Mouse (Mus musculus) heart, adult 9 months (tissue): Measurements from ENCODE around the gene Plcb1.
"Not testable (repeated sequence)": the region's sequence is repeated elsewhere in the genome, so short reads cannot be mapped to it uniquely, and the experiment has no call there.

ENCODE experiments used
- DNase-seq, 2 experiments: peaks; one replicate each; pipeline ENCODE4 v3.0.0; 2022; ENCODE audit warnings: low spot score in 2 of 2

Plcb1 gene

DNA sequence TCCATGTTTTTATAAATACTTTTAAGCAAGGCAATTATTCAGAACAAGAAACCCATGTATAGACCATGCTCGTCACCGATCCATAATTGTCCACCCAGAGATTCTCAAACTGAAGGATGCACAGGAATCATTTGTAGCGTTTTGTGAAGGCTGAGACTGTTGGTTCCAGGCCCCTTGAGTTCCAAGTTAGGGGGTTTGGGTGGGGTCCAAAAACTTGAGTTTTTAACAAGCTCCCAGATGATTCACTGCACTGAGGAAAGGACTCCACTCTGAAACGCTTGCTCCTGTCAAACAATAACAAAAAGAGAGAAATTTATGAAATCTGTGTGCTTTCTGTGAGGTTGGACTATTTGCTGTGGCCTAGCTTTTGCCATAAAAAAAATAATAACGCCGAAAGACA lies 186.5 kb downstream of the Plcb1 start:
- no peak for DNase-seq

DNA sequence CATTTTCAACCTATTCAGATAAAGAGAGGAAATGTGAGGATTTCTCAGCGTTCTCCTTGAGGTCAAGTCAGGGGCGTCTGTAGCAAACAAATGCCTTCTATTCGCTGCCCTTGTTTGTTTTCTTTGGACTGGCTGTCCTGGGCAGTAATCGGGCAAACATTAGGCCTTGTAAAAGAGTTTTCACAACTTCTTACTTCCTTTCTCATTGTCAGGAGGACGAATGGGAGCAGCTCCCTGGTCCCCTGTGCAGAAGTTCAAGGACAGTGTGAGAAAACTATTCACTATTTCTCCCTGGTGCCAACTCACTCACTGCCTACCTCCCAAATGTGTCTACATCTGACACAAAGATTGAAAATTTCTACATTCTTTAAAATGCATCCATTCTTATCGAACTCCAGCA lies 188.8 kb downstream of the Plcb1 start:
- no peak for DNase-seq

DNA sequence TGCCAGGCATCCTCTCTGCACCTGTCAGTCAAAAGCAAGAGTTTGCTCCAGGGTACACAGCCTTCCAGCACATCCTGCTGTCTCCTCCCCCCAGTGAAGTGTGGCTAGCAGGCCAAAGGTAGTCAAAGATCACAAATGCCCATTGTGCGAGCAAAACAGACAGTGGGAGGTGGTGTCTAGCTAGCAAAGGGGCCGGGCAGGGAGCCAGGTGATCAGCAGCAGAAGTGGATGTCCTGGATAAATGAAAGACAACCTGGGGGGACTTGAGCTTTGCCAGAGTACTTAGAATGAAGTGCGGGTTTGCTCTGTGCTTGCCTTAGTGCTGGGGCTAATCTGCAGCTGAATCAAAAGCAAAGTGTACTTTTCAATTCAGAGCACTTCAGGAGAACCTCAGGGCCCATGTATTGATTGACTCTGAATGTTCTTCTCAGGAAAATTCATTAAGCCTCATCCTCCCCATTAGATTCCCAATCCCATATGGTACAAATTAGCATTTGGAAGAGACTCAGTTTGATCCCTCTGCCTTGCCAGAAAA lies 191.0 kb downstream of the Plcb1 start:
- peak; percentile 7 to 11 for DNase-seq

DNA sequence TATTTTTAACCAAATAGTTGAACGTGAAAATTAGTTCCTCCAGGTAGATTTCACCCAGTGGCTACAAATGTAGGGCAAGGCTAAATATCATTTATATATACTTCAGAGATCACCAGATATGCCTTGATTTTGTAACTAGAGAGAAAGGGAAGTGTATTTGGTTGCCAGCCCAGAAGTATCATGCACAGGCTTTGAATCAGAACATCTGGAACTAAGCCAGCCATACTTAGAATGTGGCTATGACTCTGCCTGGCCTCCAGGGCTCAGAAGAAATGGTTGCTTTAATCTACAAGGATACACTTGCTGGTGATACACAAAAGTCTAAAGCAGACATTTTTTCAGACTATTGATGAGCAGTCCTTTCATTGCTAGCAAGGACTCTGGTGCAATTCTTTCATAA lies 191.8 kb downstream of the Plcb1 start:
- DNase-seq, result no peak

DNA sequence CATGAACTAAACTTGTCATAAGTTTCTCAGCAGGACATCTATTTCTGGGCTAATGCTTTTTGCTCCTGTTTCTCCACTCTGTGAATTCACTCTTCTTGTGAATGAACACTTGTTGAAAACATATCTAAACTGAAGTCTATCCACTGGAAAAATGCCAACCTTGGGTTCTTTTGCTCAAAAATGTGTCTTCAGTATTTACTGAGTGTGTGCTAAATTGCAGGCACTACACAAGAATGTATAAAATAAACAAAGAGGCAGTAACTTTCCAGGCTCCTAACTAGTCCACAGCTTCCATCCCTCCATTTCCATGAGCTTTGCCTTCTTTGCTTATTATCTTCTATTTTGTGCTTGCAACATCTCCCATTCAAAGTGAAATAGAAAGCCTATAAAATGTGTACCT lies 195.5 kb downstream of the Plcb1 start:
- no peak for DNase-seq

DNA sequence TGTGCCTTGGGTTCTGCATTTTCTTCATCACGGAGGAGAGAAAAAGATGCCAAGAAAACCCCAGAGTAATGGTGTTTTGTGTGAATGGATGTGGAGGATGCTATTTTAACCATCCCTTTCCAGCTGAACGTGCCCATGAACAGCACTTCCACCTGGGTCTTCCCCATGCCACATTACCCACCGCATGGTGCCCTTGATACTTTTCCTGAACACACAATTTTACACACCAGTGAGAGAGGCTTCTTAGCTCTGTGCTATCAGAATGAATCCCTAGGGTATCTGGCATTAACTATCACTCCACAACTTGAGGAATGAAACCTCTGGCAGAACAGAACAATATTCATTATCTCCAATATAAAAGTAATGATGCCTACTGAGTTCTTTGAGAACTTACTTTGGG lies 199.0 kb downstream of the Plcb1 start:
- no peak for DNase-seq

DNA sequence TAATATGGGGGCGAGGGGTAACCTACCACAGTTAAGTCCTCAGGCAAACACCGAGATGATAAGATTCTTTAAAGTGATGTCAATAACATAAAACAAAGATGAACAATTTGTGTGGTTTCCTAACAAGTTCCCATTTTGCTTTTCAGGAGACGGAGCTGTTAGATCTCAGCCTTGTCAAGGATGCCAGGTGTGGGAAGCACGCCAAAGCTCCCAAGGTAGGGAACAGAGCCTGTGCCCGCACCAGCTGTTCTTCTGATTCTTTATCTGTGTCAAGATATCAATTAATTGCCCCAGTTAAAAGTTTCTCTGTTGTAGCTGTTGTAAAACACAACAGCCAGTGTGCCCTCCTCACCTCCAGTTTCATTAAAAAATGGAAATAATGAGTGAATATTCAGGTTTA lies 202.1 kb downstream of the Plcb1 start:
- DNase-seq, result no peak

DNA sequence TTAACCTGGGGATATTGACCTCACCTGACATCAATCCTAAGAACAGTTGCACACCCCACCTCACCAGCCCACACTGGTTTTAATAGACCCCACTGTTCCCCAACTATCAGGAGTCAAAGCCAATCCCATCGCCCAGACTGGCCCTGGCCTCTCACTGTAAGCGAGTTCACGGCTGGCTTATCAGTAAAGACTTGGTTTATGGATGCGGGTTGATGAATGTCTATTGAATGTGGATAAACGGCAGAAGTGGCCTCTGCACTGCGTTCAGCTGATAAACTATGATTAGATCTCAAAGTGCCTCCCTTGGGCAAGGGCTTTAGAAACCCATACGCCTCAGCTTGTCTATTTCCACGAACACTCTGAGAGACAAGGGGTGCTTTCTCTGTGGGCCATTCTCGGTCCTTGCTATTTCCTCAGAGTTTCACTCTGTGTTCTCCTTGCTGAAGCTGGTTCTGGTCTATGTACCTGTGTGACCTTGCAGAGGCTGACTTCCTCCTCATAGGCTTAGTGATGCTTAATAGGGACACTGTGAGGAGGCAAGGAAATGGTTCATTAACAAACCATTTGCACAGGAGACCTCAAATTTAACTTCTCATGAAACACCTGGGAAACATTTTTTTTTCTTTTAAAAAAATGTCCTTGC lies 203.9 kb downstream of the Plcb1 start:
- no peak for DNase-seq

DNA sequence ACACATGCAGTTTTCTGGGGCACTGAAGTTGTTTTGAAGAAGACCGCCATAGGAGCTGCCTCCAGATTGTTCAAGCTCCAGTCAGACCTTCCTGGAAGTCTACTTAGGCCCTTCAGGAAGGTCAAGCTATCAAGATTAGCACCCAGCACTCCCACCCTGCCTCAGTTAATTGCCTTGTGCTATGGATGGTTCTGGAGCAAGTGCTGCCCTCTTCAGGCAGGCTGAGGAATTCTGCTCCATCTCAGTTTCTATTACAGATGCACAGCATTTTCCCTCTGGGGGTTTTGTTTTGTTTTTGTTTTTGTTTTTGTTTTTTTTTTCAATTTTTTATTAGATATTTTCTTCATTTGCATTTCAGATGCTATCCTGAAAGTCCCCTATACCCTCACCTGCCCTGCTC lies 221.3 kb downstream of the Plcb1 start:
- no peak for DNase-seq

DNA sequence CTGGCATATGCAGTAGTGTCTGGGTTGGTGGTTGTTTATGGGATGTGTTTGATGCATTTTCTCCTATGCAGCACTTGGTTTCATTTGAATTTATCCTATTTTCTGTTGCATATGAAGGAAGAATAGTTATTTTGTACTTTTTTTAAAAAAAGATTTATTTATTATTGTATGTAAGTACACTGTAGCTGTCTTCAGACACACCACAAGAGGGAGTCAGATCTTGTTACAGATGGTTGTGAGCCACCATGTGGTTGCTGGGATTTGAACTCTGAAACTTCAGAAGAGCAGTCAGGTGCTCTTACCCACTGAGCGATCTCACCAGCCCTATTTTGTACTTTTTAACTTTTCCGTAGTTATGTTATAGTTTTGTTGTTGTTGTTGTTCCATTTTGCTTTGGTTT lies 222.0 kb downstream of the Plcb1 start:
- DNase-seq, result not testable (repeated sequence)

DNA sequence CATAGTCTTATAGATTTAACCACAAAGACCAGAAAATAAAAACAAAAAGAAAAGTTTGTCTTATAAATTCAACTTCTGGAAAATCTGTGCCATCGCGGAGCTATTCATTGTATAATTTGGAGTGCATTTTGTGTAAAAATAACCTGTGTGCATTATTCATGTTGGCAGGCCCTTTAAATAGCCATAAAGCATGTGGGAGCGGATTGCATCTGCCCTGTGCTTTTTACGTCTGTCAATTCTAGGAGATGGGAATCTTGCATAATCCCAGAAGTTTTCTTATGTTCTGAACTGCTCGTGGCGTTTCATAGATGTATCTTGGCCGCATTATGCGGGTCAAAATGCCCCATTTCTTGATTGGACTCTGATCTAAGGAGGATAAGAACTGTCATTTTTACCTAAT lies 224.5 kb downstream of the Plcb1 start:
- no peak for DNase-seq

DNA sequence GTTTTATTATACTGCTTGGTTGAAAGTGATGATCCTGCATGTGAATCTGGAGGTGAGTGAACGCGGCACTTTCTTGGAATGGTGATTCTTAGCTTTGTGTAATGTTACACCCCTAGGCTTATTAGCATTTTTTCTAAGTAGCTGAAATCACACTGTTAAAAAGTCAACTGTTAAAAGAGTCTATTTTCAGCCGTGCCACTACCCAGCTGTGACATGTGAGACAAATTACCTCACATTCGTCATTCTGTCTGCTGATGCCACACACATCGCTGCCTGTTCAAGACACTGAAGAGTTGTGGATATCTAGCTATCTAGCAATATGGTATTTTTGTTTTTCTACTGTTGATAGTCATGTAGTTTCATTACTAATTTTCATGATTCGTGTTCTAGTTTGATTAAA lies 229.6 kb downstream of the Plcb1 start:
- DNase-seq, result no peak

DNA sequence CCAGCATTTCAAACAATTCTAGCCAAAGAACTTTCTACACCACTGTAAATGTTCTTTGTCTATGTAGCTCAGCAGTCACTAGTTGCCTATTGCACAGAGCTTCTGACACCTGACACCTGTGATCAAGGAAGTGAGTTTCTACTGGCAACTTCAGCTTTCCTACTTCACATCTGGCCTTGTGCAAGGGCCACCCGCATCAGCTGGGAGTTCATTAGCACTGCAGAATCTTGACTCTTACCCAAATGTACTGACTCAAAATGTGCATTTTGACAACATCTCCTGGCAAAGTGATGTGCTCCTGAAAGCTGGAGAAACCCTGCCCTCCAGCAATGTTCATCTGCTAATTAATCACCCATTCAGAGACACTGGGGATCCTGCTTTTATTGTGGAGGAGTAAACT lies 232.4 kb downstream of the Plcb1 start:
- DNase-seq, result no peak

DNA sequence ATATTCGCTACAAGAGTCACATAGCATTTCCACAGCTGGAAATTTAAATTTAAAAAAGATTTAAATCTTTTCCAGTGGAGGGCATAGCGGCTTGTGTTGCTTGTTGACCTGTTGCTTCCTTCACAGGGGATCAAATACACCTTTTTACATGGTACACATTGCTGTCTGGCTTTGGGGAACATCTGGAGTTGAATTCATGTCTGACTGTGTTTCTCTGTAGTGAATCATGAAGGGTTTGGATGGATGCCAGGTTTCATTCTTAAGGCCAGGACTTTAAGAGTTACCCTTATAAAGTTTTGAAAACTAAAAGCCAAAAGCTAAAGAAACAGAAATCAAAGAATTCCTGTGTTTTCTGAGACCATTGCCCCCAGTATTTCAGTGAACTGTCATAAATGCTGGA lies 232.8 kb downstream of the Plcb1 start:
- DNase-seq, result no peak

DNA sequence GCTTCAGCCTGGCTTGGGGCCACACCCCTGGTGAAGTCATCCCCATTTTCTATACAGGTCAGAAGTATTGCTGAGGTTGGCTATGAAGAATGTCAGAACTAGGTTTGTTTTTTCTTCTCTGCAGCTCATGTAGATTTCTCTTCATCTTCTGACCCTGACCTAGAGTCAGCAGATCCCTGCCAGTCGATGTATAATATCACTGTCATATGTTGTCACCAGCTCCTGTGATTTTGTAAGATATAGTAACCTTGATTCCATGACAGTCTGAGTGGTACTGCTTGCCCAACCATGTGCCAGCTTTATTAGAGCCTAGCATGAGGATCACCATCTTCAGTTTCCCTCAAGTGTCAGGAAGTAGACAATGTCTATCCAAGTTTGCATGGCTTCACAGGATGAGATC lies 233.7 kb downstream of the Plcb1 start:
- no peak for DNase-seq

DNA sequence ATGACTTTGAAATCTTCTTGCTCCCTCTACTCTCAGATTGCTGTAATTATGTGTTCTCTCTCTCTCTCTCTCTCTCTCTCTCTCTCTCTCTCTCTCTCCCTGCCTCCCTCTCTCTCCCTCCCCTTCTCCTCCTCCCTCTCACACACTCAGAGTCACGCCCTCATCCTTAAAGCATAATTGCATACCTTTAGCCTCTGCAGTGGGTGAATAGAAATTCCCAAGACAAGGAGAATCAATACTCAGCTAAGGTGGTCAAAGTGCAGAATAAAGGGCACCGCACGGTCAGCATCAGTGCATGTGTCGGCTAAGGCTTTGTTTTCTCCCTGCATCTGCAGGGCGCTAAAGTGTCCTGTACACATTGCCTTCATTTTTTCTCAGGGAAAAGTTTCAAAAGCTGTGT lies 243.4 kb downstream of the Plcb1 start:
- DNase-seq, result no peak

DNA sequence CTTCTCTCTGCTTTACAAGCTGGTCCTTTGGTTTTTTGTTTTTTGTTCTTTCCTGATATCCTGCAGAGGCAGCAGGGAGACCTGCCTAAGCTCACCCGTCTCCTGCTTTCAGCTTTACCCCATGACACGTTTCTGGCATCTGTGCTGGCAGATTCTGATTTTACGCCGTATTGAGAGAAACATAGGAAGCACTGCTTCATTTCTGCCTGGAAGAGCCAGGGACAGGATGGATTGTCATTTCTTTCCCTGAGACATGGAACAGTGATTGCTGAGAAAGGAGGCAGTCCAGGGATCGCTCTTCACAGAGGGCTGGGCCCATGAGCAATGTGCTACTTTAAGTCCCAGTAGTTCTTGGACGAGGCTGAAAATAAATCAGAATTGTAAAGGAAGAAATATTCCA lies 243.8 kb downstream of the Plcb1 start:
- DNase-seq, result no peak

DNA sequence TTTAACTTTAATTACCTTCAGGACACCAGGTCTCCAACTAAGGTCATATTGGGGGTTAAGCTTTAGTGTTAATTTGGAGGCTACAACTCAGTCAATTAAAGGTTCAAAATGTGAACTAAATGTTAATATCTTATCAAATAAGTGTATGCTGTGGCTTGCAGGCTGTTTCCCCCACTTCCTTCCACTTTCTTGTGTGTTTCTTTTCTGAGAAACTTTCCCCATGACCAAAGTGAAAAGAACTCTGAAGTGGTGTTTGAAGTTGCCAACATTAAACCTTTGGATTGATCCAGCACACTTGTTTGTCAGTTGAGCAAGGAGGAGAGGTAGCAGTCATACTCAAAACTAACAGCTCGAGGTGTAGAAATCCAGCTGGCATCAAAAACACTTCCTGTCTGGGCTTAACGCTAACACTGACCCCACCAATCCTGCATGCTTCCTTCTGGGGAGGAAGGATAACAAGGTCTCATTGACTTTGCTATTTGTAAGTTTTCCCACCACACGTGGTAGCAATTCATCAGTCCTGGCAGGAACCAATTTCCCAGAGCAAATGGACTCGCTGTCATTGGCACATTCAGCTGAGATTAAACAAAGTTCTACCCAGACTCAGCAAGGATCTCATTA lies 249.9 kb downstream of the Plcb1 start:
- DNase-seq, result peak; percentile 28 to 29

DNA sequence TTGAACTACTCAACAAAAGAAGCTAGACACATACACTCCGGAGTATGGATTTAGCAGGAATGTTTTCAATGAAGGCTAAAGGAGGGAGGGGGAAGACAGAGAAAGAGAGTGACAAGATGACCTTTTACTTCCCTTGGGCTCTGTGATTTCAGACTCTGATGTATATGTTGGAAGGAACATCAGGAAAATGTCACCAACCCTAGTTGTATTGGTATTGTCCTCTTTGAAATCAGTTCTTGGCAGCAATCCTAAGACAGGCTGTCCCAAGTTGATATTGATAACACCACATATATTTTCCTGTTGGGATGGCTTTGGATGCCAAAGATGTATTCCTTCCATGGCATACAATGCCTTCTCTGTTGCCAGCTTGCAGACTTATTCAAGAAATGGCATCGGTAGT lies 262.9 kb downstream of the Plcb1 start:
- DNase-seq, result no peak

DNA sequence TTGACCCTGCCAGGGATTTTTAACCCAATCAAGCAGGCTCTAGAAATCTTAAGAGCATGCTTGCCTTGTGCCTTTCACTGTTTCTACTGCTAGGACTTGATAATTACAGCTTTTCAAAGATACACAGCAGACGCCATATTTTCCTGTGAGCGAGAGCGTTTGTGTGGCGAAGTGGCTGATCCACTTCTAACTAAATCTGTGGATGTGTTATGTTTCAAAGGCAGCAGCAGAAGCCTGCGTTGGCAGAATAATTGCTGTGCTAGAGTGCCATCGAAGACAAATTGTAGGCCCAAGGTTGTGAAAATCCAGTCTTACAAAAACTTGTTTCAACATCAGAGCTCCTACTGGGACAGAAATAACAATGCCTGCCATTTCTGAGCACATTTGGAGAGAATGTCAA lies 263.4 kb downstream of the Plcb1 start:
- DNase-seq, result no peak

DNA sequence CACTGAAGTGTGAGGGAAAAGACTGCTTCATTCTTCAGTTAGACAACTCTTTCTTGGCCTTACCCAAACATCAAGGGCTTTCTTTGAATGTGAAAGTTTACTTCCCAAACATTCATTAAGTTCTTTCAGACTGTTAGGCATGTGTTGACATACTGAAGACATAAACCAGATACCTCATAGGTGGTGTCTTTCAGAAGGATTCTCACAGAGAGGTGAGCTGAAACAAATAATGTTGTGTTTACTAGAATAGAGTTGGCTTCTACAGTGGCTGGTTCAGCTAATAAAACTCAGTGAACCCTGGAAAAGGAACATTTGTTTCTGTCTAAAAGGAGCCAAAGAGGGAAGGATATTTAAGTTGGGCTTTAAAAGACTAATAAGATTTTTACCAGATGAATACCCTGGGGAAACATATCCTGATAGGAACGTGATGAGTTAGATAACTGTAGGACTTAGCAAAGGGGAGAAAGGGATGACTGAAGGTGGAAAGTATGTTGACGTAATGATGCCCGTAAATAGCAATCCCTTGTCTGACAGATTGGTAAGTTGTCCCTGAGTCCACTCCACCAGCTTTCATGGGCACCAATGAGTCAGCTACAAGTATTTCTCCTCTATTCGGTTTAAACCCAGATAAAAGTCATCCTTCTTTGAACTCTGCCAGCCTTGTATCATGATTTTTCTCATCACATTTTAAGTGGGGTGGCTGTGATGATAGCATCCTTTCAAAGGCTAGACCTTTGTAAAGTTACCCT lies 265.8 kb downstream of the Plcb1 start:
- DNase-seq, result no peak

DNA sequence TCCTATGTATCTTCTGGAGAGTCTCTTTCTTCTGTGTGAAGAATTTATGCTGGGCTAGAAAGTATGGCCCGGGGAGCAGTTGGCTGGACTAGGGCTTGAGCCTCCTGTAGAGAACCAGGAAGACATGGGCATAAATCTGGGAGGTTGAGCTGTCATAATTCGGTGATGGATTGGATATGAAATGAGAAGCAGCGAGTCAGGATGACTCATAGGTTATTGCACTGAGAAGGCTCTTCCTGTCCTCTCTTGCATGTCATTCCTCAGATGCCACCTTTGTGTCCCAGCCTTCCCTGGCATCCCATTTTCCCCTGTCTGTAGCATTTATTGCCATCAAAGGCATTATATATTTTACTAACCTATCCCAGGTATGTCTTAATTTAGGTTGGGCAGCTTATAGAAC lies 267.5 kb downstream of the Plcb1 start:
- DNase-seq, result no peak

DNA sequence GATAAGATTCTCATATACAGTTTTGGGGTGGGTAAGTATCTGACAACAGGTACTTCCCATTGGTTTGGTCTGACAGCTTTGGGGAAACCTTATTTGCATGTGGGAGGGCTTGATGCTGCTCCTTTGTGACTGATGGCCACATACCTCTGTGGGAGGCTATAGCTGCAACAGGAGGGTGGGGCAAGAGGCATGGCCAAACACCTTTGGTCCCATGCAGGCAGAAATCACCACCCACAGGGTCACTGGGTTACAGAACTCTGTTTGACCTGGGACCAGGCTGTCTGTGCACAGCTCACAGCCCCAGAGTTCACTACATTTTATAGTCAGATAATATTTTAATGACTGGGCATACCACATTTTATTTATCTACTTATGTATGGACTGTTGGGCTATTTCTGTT lies 281.6 kb downstream of the Plcb1 start:
- no peak for DNase-seq
